Comparison of ENCODE assay signal across 37 mouse cellular contexts in genomic region chr3:96590657-96591056, GRCm38 (mm10). TPM values are rescaled to one million over a fixed set of nuclear protein-coding genes. Genes with fewer than 3 reads are reported as not detected.
"Had no signal": no experiment of that assay in that cellular context is flagged by ENCODE, and none has a peak within 500 bp of the region (broad histone marks: within the 10 kb centered on the region; RNA-seq: fewer than 3 reads in every experiment).

No protein-coding gene starts in this region.

- H3K4me2 ChIP-seq: heart, embryonic 11.5 days; heart, embryonic 13.5 days; heart, embryonic 15.5 days; hindbrain, embryonic 13.5 days; hindbrain, embryonic 15.5 days; kidney, embryonic 15.5 days; limb, embryonic 13.5 days; limb, embryonic 15.5 days; liver, embryonic 12.5 days had no signal

- H3K4me3 ChIP-seq: heart, adult 2 months; heart, embryonic 13.5 days; heart, embryonic 15.5 days; hindbrain, embryonic 13.5 days; hindbrain, embryonic 15.5 days; kidney, embryonic 15.5 days; limb, embryonic 13.5 days; limb, embryonic 15.5 days; liver, embryonic 12.5 days had no signal

- H3K9me3 ChIP-seq: heart, embryonic 13.5 days; heart, embryonic 15.5 days; hindbrain, embryonic 13.5 days; hindbrain, embryonic 15.5 days; kidney, embryonic 15.5 days; limb, embryonic 15.5 days; liver, embryonic 12.5 days had no signal

- H3K27ac ChIP-seq: heart, adult 2 months; heart, embryonic 13.5 days; heart, embryonic 15.5 days; hindbrain, embryonic 13.5 days; hindbrain, embryonic 15.5 days; hindbrain, postnatal 0 days; kidney, embryonic 15.5 days; kidney, postnatal 0 days; limb, embryonic 13.5 days; limb, embryonic 15.5 days; liver, embryonic 12.5 days; liver, embryonic 14.5 days had no signal

- ATAC-seq: hindbrain, postnatal 0 days; intestine, embryonic 16.5 days; liver, embryonic 12.5 days had no signal

- H3K36me3 ChIP-seq: heart, embryonic 15.5 days; hindbrain, embryonic 13.5 days; hindbrain, embryonic 15.5 days; kidney, embryonic 15.5 days; limb, embryonic 13.5 days; limb, embryonic 15.5 days had no signal

- DNase-seq: gastrocnemius, postnatal 14 days; gastrocnemius, postnatal 36 days; heart, adult 11 months; heart, adult 2 months; heart, postnatal 14 days; heart, postnatal 36 days; kidney, adult 11 months; kidney, adult 2 months; kidney, adult 9 months; kidney, postnatal 14 days; kidney, postnatal 36 days; layer of hippocampus, adult 9-11 months; layer of hippocampus, postnatal 36 days; left cerebral cortex, postnatal 4 days had no signal

- H3K27me3 ChIP-seq: heart, embryonic 13.5 days; heart, embryonic 15.5 days; hindbrain, embryonic 15.5 days; limb, embryonic 15.5 days had no signal

- H3K9ac ChIP-seq: heart, embryonic 13.5 days; heart, embryonic 15.5 days; hindbrain, embryonic 13.5 days; hindbrain, embryonic 15.5 days; kidney, embryonic 15.5 days; limb, embryonic 13.5 days; limb, embryonic 15.5 days; liver, embryonic 12.5 days; liver, embryonic 14.5 days had no signal

RNA-seq across cellular contexts. Expression of gene Ankrd34a, which starts 5.8 kb away (rescaled TPM):
- total RNA-seq: hematopoietic stem cell, adult 5-6 weeks; liver, adult 2 months had no signal

RNA-seq across cellular contexts. Expression of gene Gm16253, which starts 13.9 kb away (rescaled TPM):
- total RNA-seq: hematopoietic stem cell, adult 5-6 weeks; hindbrain, postnatal 0 days; layer of hippocampus, adult 18-20 months; layer of hippocampus, postnatal 14 days; layer of hippocampus, postnatal 36 days; left cerebral cortex, adult 18-20 months; left cerebral cortex, adult 8-10 months; left cerebral cortex, postnatal 10 days; left cerebral cortex, postnatal 25 days; left cerebral cortex, postnatal 4 days; liver, adult 2 months had no signal
- polyA plus RNA-seq: gonadal fat pad, adult 2 months; heart, adult 2 months; kidney, adult 2 months; kidney, postnatal 0 days; large intestine, adult 2 months; liver, adult 2 months; liver, embryonic 14.5 days had no signal
